Mouse (Mus musculus) thymus, adult 18-20 months (tissue): ENCODE data around the gene Casp8ap2.

Source experiments
- DNase-seq, 2 experiments: peaks; one replicate each; pipeline ENCODE4 v3.0.0; 2022; ENCODE audit warnings: mixed read lengths in 2 of 2

Casp8ap2 gene

GRCm38 (mm10) chr4:32615034-32615881, at the start of gene Casp8ap2:
TSS of gene Casp8ap2 (plus strand) at chr4:32615451.
- DNase-seq, result peak; percentile 98 to 99

- no peak for DNase-seq
Measured at GRCm38 (mm10) chr4:32569054-32569453, 46.2 kb upstream of the Casp8ap2 start.

GRCm38 (mm10) chr4:32569995-32570938, 45.0 kb upstream of the Casp8ap2 start:
- DNase-seq, result no peak

DNA sequence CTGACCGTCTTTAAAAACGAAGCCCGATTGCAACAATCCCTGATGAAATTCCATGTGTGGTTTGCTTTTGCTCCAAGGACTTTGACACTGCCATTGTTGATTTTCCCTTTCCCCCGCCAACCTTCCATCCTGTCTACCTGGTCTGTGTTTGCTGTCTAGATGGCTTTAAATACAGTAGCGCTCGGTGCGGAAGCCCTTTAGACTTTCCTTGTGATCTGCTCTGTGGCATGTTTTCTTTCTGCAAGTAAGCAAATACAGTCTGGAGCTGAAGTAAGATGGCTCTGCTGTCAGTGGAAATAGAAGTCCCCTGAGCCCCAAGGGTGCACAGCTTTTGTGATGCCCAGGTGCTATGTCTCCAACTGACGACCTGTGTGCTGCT, 44.3 kb upstream of the Casp8ap2 start:
- no peak for DNase-seq

- no peak for DNase-seq
Measured at GRCm38 (mm10) chr4:32571441-32571840, 43.8 kb upstream of the Casp8ap2 start.

DNA sequence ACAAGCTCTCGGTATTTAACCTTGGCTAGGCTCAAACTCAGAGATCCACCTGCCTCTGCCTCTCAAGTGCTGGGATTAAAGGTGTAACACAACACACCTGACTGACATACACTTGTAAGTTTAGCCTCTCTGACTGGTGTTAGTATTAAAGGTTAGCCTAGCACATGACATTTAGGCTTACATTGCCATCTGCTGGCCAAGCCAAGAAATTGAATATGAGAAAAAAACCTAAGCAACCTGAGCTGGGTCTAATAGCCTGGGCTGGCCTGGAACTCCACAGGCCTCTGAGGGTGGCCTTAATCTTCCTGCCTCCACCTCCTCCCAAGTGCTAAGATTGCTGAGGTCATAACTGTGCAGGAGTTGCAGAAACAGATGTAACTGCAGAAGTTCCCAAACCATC, 43.1 kb upstream of the Casp8ap2 start:
- no peak for DNase-seq

DNA sequence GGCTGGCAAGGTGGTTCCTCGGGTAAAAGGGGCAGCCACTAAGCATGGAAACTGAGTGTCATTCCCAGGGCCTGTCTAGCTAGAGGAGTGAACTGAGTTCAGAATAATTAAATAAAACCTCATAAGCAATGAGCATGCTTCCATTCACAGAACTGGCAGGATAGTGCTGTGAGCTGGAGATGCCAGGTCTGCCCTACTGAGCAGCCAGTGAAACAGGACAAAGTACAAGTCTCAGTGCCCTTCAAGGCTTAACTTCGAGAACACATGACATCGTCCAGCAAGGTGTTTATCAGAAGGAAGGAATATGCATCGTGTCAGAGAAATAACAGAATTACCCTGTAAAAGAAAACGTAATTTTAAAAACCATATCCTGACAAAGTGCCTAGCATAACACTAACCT, 41.7 kb upstream of the Casp8ap2 start:
- no peak for DNase-seq

GRCm38 (mm10) chr4:32574604-32575003, 40.6 kb upstream of the Casp8ap2 start:
- DNase-seq, result no peak

- DNase-seq, result no peak
Measured at GRCm38 (mm10) chr4:32575165-32575564, 40.1 kb upstream of the Casp8ap2 start.

- no peak for DNase-seq
Measured at GRCm38 (mm10) chr4:32579850-32580249, 35.4 kb upstream of the Casp8ap2 start.

DNA sequence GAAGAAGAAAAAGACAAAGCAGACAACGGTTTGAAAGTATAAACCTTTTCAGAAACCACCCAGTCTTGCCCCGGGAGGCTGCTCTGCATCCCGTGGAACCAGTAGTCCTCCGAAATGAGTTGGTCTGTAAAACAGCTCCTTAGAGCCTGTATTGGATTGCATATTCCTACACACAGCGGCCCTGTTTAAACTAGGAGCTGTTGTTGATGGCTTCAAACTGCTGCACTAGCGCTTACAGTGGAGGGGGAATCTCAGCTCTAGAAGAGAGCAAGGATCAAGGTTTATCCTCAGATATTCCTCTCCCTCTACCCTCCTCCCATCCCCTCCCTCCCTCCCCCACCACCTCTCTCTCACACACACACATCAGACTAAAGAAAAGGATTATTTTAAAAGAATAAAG, 31.1 kb upstream of the Casp8ap2 start:
- DNase-seq, result no peak

- DNase-seq, result peak; percentile 34 to 47
Measured at GRCm38 (mm10) chr4:32586596-32586995, 28.7 kb upstream of the Casp8ap2 start.

- no peak for DNase-seq
Measured at GRCm38 (mm10) chr4:32587543-32587942, 27.7 kb upstream of the Casp8ap2 start.

DNA sequence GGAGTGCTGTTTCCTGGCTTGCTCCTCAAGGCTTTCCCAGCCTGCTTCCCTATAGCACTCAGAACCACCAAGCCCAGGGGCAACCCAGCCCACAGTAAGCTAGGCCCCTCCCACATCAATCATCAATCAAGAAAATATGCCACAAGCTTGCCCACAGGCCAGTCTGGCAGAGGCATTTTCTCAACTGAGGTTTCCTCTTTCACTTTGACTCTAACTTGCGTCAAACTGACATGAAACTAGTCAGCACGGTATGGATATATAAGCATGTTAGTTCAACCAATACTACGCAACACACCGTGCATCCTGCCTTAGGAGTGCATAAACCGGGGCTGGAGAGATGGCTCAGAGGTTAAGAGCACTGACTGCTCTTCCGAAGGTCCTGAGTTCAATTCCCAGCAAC, 27.0 kb upstream of the Casp8ap2 start:
- no peak for DNase-seq

GRCm38 (mm10) chr4:32601135-32601534, 14.1 kb upstream of the Casp8ap2 start:
- DNase-seq, result no peak

- DNase-seq, result no peak
Measured at GRCm38 (mm10) chr4:32602660-32603059, 12.6 kb upstream of the Casp8ap2 start, which contains the start of gene Gja10. TSS of gene Gja10 (minus strand) at chr4:32602760.

- DNase-seq, result no peak
Measured at GRCm38 (mm10) chr4:32621637-32622036, 6.4 kb downstream of the Casp8ap2 start.

- no peak for DNase-seq
Measured at GRCm38 (mm10) chr4:32651669-32652068, 36.4 kb downstream of the Casp8ap2 start.

GRCm38 (mm10) chr4:32656146-32656904, 41.1 kb downstream of the Casp8ap2 start:
- no peak for DNase-seq

DNA sequence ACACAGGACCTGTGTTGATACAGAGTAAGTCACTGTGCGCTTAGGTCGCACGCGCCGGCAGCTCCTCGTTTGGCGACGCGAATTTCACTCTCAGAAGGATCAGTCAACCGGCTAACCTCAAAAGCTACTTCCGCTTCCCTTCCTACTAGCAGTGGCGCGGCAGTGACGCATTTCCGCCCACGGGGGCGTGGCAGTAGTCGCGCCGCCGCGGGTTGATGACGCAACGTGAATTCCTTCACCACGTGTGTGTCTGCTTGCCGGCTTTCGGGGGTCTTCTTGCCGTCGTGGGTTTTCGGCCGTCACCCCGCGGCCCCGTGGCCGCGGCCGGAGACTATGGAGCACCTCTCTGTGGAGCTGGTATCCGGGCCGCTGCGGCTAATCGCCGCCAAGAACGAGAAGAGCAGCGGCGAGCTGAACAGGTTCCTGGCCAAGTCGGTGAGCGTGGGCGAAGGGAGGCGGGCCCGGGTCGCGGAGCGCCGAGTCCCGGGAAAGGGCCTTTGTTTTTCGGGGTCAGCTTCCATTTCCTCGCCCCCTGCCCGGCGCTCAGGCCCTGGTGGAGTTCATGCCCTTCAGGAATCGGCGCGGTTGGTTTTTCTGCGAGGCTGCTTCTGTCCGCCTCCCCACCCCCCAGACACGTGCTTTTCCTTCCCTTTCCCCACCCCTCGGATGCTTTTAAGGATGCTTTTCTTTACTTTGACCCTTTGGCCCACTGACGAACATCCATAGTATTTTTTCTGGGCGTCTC, 41.8 kb downstream of the Casp8ap2 start, which contains the start of gene Mdn1:
TSS of gene Mdn1 (plus strand) at position 202 of the 745 bp plus-strand sequence.
- DNase-seq, result peak; percentile 83 to 90

GRCm38 (mm10) chr4:32665843-32666242, 50.6 kb downstream of the Casp8ap2 start:
- no peak for DNase-seq

DNA sequence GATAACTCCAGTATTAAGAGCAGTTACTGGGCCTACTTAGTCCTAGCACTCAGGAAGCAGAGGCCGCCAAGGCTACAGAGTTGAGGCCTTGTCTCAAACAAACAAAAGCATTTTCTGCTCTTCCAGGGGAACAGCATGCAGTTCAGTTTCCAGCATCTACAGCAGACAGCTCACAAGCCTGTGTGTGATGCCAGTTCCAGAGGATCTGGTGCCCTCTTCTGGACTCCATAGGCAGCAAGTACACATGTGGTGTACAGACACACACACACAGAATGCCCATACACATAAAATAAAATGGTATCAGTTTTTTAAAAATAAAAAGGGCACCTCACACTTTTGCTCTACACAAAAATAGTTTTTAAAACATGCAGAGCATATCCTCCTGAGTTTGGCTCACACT, 53.0 kb downstream of the Casp8ap2 start:
- no peak for DNase-seq
